Mouse (Mus musculus): ENCODE measurements around the gene Samd4b. TPM values are rescaled to one million over a fixed set of nuclear protein-coding genes. Genes with fewer than 3 reads are reported as not detected.
A peak's percentile ranks its signal among the peaks of the same experiment; 100 is the strongest.

The Samd4b gene
- total RNA-seq, 2 experiments from 2014 or later: 13.0 to 13.1 TPM

- no peak for TF ChIP-seq CTCF (IDR thresholded peaks at IDR 0.05)
- DNase-seq: no peak
- Histone ChIP-seq H3K27ac (peak overlapping the region; percentile 24), H3K4me3 (no peak overlapping the region)
- intact Hi-C loops (cut with DNase I): no loop called here
Measured at GRCm38 (mm10) chr7:28585001-28585400, 12.9 kb downstream of the Samd4b start.

- no peak for DNase-seq
- peak overlapping the region; percentile 24 for H3K27ac ChIP-seq
- intact Hi-C loops (cut with DNase I): no loop called here
- H3K4me3 ChIP-seq: no peak overlapping the region
- TF ChIP-seq CTCF (IDR thresholded peaks at IDR 0.05): no peak
Measured at GRCm38 (mm10) chr7:28584468-28584867, 13.5 kb downstream of the Samd4b start.

- intact Hi-C loops (cut with DNase I): no loop called here
Measured at GRCm38 (mm10) chr7:28583570-28584344, 14.2 kb downstream of the Samd4b start.

GRCm38 (mm10) chr7:28582841-28583240 lies 15.1 kb downstream of the Samd4b start:
- Histone ChIP-seq H3K4me3 (no peak overlapping the region), H3K27ac (no peak overlapping the region)
- no peak for DNase-seq
- intact Hi-C loops (cut with DNase I): no loop called here
- no peak for TF ChIP-seq CTCF (IDR thresholded peaks at IDR 0.05)

More at GRCm38 (mm10) chr7:28583570-28584344, 14.2 kb downstream of the Samd4b start:
- H3K4me3 ChIP-seq: no peak overlapping the region
- no peak for DNase-seq
- H3K27ac ChIP-seq: 0 out of 2 replicates have a peak overlapping the region, but pooled peaks have one; percentile 8
- no peak for TF ChIP-seq CTCF (IDR thresholded peaks at IDR 0.05)

- intact Hi-C loops (cut with DNase I): no loop called here
- TF ChIP-seq CTCF (IDR thresholded peaks at IDR 0.05): no peak
- DNase-seq: no peak
- H3K4me3 ChIP-seq: no peak overlapping the region
- no peak overlapping the region for H3K27ac ChIP-seq
Measured at GRCm38 (mm10) chr7:28581721-28582120, 16.2 kb downstream of the Samd4b start.

- Histone ChIP-seq H3K27ac (no peak overlapping the region), H3K4me3 (no peak overlapping the region)
- DNase-seq: no peak
- intact Hi-C loops (cut with DNase I): no loop called here
- no peak for TF ChIP-seq CTCF (IDR thresholded peaks at IDR 0.05)
Measured at GRCm38 (mm10) chr7:28579826-28580225, 18.1 kb downstream of the Samd4b start.

GRCm38 (mm10) chr7:28578543-28579053 lies 19.3 kb downstream of the Samd4b start:
- no peak overlapping the region for H3K27ac ChIP-seq
- intact Hi-C loops (cut with DNase I): no loop called here
- DNase-seq: no peak
- TF ChIP-seq CTCF (IDR thresholded peaks at IDR 0.05): no peak
- H3K4me3 ChIP-seq: no peak overlapping the region

- no peak for DNase-seq
- intact Hi-C loops (cut with DNase I): no loop called here
- no peak overlapping the region for H3K4me3 ChIP-seq
- TF ChIP-seq CTCF (IDR thresholded peaks at IDR 0.05): no peak
- H3K27ac ChIP-seq: peak overlapping the region; percentile 65; the same call in 1 of the 2 replicates
Measured at GRCm38 (mm10) chr7:28577826-28578542, 20.0 kb downstream of the Samd4b start.

- Histone ChIP-seq H3K4me3 (peak overlapping the region; percentile 26; the same call in 1 of the 2 replicates), H3K27ac (peak overlapping the region; percentile 65)
- TF ChIP-seq CTCF (IDR thresholded peaks at IDR 0.05): no peak
- DNase-seq: peak; percentile 81
- intact Hi-C loops (cut with DNase I): no loop called here
Measured at GRCm38 (mm10) chr7:28576271-28576914, 21.6 kb downstream of the Samd4b start.

- no peak for TF ChIP-seq CTCF (IDR thresholded peaks at IDR 0.05)
- DNase-seq: no peak
- H3K27ac ChIP-seq: no peak overlapping the region
- H3K4me3 ChIP-seq: no peak overlapping the region
- intact Hi-C loops (cut with DNase I): no loop called here
Measured at GRCm38 (mm10) chr7:28575597-28575996, 22.3 kb downstream of the Samd4b start.

- no peak overlapping the region for H3K4me3 ChIP-seq
- no peak for TF ChIP-seq CTCF (IDR thresholded peaks at IDR 0.05)
- intact Hi-C loops (cut with DNase I): no loop called here
- H3K27ac ChIP-seq: no peak overlapping the region
- no peak for DNase-seq
Measured at GRCm38 (mm10) chr7:28573236-28573635, 24.7 kb downstream of the Samd4b start.

- no peak overlapping the region for H3K4me3 ChIP-seq
- intact Hi-C loops (cut with DNase I): no loop called here
- DNase-seq: no peak
- H3K27ac ChIP-seq: no peak overlapping the region
- TF ChIP-seq CTCF (IDR thresholded peaks at IDR 0.05): no peak
Measured at GRCm38 (mm10) chr7:28572689-28573088, 25.3 kb downstream of the Samd4b start.
